Mouse (Mus musculus) thymus, postnatal 0 days (tissue): ENCODE measurements around the gene Ptprn2. TPM values are rescaled to one million over a fixed set of nuclear protein-coding genes. Genes with fewer than 3 reads are reported as not detected.

Experiments
- DNase-seq: peaks from one replicate; pipeline ENCODE4 v3.0.0-alpha.2; 2015; ENCODE audit warnings: low spot score
- polyA plus RNA-seq: library from polyadenylated mRNA; unstranded; fragments of >200 nt; fragmentation: Nextera tagmentation; extraction: Ambion mirVana; gene quantifications from 2 replicates; pipeline ENCODE4 v1.2.1, GENCODE M21; 2015

The Ptprn2 gene
- polyA plus RNA-seq, 1 experiment from 2014 or later = 0.14 TPM

DNA sequence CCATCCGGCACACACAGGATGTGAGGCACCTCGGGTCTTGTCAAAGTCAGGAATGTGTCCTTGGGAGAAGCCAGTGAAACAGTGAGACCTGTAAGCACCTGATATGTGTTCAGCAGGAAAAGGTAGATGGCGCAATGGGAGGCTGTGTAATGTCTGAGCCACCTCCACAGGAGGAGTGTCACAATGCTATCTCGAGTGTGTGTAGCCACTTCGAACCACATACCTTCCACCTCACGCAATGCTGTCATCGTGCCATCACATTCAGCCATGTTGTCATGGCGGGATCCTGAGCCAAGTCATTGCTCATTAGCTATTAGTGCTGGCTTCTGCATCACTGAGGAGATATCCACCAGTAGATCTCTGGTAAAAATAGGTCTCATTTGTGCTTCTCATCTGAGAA, 290.9 kb downstream of the Ptprn2 start:
- DNase-seq = no peak

GRCm38 (mm10) chr12:116778095-116779090, 292.9 kb downstream of the Ptprn2 start:
- DNase-seq = no peak

DNA sequence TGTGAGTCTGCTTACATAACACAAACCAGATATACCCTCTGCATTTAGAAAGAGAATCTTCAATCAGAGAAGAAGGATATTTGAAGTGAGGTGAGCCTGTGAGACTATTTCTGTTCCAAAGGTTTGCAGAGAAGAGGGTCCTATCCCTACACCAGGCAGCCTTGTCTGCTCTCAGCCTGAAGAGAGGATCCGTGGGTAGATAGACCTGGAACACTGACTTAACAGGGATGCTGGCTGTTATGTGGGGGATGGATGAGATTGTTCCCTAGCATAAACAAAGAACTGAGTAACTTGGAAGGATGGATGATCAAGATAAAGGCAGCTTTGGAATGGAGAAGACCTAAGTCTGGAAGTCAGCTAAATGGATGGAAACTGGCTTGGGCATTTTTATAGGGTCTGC, 294.9 kb downstream of the Ptprn2 start:
- DNase-seq = no peak

DNA sequence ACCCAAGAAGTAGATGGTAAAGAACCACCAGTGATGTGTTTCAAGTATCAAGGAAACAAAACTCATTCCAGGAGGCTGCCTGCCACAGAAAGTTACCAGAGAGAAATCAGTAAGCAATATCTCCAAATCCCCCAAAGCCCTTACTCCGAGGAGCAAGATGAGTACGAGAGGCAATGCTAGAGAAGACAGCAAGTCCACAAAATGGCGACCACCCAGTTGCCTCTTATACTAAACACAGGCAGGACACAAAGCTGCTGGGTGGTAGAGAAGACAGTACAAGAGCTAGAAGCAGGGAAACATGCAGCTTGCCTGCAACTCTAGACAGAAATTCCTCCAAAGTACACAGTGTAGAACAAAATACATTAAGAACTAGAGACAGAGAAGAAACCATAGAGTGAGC, 300.2 kb downstream of the Ptprn2 start:
- DNase-seq = no peak

- DNase-seq = no peak
Measured at GRCm38 (mm10) chr12:116788346-116788745, 302.8 kb downstream of the Ptprn2 start.

DNA sequence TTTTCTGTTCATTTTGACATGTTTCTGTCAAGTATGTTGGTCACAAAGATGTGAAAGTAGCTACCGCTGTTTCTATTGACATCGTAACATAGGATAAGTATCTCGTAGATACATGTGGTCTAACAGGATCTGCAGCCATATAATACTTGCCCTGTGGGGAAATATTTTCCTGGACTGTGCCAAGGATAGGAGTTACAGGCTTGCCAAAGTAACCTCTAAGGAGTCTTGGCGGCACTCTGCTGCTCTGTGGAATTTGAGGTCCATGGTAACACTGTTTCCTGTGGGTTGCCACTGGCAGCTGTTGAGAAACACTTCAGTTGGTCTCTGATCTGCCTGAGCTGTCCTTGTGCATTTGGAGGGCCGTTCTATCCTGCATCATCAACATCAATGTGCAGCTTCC, 317.8 kb downstream of the Ptprn2 start:
- DNase-seq = no peak

DNA sequence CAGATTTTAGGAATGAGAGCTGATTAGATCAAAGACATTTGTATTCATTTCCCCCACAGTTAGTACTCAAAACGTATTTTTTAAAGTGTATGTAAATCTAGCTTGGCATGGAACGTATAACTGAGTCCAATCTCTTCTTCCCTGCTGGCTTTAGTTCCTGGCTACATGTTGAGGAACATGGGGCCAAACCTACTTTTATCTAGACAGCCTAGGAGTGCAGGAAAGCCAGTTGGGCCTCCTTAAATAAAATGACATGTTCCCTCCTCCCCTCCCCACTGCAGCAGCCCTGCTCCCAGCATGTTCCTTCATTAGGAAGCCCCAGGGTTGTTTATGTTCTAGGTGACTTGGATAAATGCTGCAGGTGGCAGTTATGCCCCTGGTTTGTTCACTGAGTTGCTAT, 319.2 kb downstream of the Ptprn2 start:
- DNase-seq = no peak

GRCm38 (mm10) chr12:116805129-116805809, 319.7 kb downstream of the Ptprn2 start:
- no peak for DNase-seq

- no peak for DNase-seq
Measured at GRCm38 (mm10) chr12:116806089-116806488, 320.6 kb downstream of the Ptprn2 start.

DNA sequence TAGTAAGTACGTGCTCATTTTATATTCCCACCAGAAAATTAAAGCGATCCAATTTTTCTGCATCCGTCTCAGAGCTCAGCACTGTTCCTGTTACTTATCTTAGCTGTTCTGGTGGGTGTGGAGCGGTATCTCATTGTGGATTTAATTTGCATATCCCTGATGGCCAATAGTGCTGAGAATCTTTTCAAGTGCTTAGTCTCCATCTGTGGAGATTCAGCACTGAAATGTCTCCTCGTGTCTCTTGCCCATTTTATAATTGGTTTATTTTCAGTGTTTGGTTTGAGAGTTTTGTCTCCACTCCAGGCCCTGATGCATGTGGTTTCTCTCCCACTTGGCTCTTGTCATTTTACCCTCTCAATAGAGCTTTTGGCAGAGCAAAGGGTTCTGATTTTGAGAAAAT, 327.5 kb downstream of the Ptprn2 start:
- DNase-seq = no peak

DNA sequence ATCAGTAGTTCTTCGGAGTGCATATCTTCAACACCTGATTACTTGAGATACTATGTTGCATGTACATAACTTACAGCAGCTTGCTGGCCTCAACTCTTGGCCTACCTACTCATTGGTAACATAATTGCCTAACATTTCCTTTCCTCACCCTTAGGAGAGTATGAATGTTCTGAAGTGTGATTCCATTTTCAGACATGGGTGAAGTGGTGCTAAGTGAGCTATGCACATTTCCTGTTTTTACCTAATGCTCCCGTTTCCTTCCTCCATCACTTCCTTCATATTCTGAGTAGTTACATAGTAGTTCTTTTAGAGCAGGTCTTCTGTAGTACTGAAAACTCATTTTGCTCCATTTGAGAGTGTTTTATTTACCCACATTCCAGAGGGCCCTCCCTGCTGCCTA, 334.3 kb downstream of the Ptprn2 start:
- DNase-seq = no peak

GRCm38 (mm10) chr12:116823341-116823740, 337.8 kb downstream of the Ptprn2 start:
- DNase-seq = no peak

GRCm38 (mm10) chr12:116827748-116828147, 342.2 kb downstream of the Ptprn2 start:
- no peak for DNase-seq

- DNase-seq = no peak
Measured at GRCm38 (mm10) chr12:116838611-116839192, 353.2 kb downstream of the Ptprn2 start.

DNA sequence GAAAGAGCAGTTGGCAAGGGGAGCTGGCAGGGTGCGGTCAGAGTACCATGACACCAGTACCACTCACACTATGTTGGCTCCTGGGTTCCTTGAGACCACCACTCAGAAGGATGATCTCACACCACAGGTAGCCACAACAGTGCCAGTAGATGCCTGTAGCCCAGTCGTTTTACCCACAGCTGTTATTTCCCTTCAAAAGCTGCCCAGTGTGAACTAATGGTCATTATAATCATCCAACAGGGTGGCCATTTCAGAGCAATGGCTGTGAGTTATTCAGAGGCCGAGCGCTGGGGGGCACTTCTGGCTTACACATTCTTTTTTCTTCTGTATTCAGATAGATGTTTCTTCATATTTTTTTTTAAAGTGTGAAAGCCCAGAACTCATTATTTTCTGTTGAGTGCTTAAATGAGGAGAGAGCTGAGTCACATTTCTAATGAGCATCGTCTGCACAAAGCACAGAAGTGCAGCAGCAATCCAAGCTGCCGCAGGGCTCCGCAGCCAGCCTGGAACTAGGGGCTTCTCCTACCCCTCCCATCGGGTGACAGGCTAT, 357.3 kb downstream of the Ptprn2 start:
- no peak for DNase-seq

DNA sequence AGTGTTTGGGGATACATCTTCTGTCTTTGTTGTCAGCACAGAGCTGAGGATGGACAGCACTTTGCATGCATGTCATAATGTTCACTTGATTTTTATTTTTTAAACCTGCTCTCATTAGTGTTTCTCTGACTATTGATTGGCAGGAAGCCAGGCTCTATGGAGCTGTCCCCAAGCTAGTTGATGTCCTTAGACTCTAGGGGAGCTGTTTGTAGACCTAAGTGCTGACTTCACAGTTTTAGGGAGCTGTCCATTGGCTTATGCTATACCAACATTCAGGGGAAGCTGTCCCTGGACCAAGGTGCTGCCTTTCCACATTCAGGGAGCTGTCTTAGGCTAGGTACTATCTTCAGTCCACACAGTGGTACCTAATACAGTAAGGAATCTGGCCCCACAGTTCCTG, 360.7 kb downstream of the Ptprn2 start:
- no peak for DNase-seq

DNA sequence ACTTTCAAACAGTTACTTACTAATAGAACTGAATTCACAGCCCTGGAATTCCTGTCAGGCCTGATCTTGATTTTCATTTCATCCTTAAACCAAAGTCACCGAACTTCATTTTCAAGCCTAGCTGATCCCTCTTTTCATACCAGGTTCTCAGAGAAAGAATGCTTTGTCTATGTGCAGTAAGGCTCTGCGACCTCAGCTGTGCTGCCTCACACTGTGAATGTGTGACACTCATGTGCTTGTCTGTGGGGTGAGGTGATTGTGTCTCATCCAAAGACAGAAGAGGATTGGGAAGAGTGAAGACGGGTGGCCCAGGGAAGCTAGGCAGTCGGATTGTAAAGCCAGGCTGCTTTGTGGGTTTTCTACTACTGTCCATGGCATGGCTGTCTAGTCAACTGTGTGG, 361.5 kb downstream of the Ptprn2 start:
- no peak for DNase-seq

GRCm38 (mm10) chr12:116856307-116856706, 370.8 kb downstream of the Ptprn2 start:
- DNase-seq = no peak

- no peak for DNase-seq
Measured at GRCm38 (mm10) chr12:116861360-116862017, 376.0 kb downstream of the Ptprn2 start.

DNA sequence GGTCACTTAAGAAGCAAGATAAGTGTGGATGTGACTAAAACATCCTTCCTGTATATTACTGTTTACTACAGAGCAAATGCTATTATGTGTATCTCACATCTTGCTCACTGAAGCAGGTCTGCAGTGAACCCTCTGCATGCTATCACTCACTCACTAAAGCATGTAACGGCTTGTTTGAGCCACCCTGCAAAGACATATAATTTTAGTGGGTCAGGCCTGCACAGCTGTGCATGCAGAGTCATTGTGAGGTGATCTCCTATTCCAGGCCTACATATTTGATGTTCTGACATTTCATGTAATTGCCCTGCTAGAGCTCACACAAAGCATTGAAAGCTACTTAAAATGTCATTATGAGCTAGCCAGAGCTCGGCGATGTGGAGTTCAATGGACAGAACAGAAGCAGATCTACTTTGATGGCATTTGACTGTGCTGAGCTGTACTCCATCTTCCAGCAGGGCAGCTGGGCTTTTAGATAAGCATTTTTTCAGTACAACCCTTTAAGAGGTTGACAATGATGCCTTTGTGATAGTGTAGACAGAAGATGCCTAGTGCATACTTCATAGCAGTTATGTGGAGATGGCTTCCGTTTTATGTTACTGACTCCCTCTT, 377.9 kb downstream of the Ptprn2 start:
- no peak for DNase-seq
